Mouse (Mus musculus): Measurements from ENCODE around the gene Nlrp3. TPM values are rescaled to one million over a fixed set of nuclear protein-coding genes. Genes with fewer than 3 reads are reported as not detected.

Nlrp3 gene
- polyA plus RNA-seq, 1 experiment from 2014 or later = 0.06 TPM

DNA sequence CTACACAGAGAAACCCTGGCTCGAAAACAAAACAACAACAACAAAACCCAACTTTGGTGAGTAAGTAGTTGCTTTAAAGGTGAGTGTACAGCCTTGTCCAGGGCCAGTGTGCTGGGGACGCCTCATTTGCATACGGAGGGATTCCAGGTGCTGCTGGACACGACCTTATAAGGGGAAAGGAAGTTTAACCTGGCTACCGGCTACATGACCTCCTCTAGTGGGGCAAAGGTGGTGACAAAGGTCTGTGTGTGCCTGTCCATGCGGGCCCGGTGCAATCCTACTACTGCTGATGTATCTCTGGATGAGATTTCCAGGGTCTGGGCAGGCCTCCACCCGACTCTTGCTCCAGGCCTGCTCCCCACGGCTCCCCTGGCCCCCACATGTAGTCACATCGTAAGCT, 28.6 kb upstream of the Nlrp3 start:
- H3K27ac ChIP-seq (ENCODE audit: low read depth, low read length) = no peak overlapping the region
- 93% methylated on average over 10 of the region's 10 CpGs for WGBS
- DNase-seq (ENCODE audit: low spot score) = no peak

DNA sequence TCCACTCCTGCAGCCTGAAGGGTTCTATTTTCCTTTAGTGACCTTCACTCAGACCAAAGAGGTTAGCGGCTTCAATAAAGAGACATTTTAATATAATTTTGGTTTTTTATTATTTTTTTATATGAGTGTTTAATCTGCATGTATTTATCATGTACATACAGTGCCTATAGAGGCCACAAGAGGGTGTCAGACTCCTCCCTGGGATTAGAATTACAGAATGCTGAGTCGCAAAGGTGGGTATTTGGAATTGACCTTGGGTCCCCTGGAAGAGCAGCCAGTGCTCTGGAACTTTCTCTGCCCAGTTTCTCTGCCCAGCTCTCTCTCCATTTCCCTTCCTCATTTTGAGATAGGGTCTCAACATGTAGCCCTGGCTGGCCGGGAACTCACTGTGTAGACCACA, 27.8 kb upstream of the Nlrp3 start:
- H3K4me2 ChIP-seq (ENCODE audit: low read length) = no peak overlapping the region
- WGBS = 88% methylated on average over 3 of the region's 3 CpGs
- no peak overlapping the region for H3K9ac ChIP-seq (ENCODE audit: low read length)
- no peaks in the 10 kb centered on the region for H3K27me3 ChIP-seq (replicated peaks; ENCODE audit: control insufficient read depth, insufficient read depth, low read length)
- no peak for ATAC-seq
- H3K36me3 ChIP-seq (ENCODE audit: control insufficient read depth, insufficient read depth, low read length) = peaks cover 13% of the 10 kb centered on the region
- no peaks in the 10 kb centered on the region for H3K9me3 ChIP-seq (replicated peaks; ENCODE audit: control insufficient read depth, low read length)
- H3K4me1 ChIP-seq (ENCODE audit: control insufficient read depth, insufficient read depth, low read length) = no peaks in the 10 kb centered on the region
- H3K4me3 ChIP-seq (ENCODE audit: low read depth, low read length) = no peak overlapping the region
- no peak overlapping the region for H3K27ac ChIP-seq (ENCODE audit: low read depth, low read length)
- no peak for DNase-seq (ENCODE audit: low spot score)

More for the DNA sequence above, 28.6 kb upstream of the Nlrp3 start:
- no peaks in the 10 kb centered on the region for H3K4me1 ChIP-seq (ENCODE audit: control insufficient read depth, insufficient read depth, low read length)
- no peak overlapping the region for H3K4me2 ChIP-seq (ENCODE audit: low read length)
- no peaks in the 10 kb centered on the region for H3K27me3 ChIP-seq (replicated peaks; ENCODE audit: control insufficient read depth, insufficient read depth, low read length)
- H3K36me3 ChIP-seq (ENCODE audit: control insufficient read depth, insufficient read depth, low read length) = peaks cover 13% of the 10 kb centered on the region
- ATAC-seq = no peak
- H3K9me3 ChIP-seq (replicated peaks; ENCODE audit: control insufficient read depth, low read length) = no peaks in the 10 kb centered on the region
- H3K9ac ChIP-seq (ENCODE audit: low read length) = no peak overlapping the region
- H3K4me3 ChIP-seq (ENCODE audit: low read depth, low read length) = no peak overlapping the region

DNA sequence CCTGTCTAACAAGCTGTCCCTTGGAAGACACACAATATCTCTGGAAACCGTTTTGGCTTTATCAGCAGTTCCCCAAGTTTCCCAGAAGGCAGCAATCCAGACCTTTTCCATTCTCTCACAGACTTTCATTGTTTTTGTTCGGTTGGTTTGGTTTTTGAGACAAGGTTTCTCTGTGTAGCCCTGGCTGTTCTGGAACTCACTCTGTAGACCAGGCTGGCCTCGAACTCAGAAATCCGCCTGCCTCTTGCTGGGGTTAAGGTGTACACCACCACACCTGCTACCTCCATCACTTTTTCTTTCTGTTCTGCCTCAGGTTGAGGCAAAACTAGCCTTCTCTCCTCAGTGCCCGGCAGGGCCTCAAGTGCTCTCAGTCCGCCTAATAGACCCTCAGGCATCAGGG, 27.0 kb upstream of the Nlrp3 start:
- peaks cover 13% of the 10 kb centered on the region for H3K36me3 ChIP-seq (ENCODE audit: control insufficient read depth, insufficient read depth, low read length)
- H3K27ac ChIP-seq (ENCODE audit: low read depth, low read length) = no peak overlapping the region
- 64% methylated on average over 6 of the region's 6 CpGs for WGBS
- H3K4me1 ChIP-seq (ENCODE audit: control insufficient read depth, insufficient read depth, low read length) = no peaks in the 10 kb centered on the region
- DNase-seq (ENCODE audit: low spot score) = no peak
- no peak overlapping the region for H3K9ac ChIP-seq (ENCODE audit: low read length)
- H3K9me3 ChIP-seq (replicated peaks; ENCODE audit: control insufficient read depth, low read length) = no peaks in the 10 kb centered on the region
- H3K4me3 ChIP-seq (ENCODE audit: low read depth, low read length) = no peak overlapping the region
- H3K4me2 ChIP-seq (ENCODE audit: low read length) = no peak overlapping the region
- ATAC-seq = no peak
- no peaks in the 10 kb centered on the region for H3K27me3 ChIP-seq (replicated peaks; ENCODE audit: control insufficient read depth, insufficient read depth, low read length)

DNA sequence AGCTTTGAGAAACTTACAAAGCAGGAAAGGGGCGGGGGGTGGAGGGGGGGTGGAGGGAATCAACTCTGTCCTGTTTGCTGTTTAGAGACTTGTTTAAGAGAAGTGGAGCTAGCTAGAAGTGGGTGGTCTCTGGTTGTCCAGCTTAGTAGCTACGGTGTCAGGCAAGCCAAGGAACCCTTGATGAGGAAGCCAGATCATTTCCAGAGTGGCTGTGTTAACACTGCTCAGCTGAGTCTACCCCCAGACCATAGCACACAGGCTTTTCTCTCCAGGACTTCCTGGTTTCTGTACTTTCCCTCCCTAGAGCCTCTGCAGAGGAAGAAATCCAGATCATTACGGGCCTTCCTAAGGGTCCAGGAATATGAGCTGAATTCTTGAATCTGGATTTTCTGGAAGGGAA, 26.6 kb upstream of the Nlrp3 start:
- no peak for DNase-seq (ENCODE audit: low spot score)
- Histone ChIP-seq H3K4me2 (ENCODE audit: low read length) (no peak overlapping the region), H3K4me1 (ENCODE audit: control insufficient read depth, insufficient read depth, low read length) (no peaks in the 10 kb centered on the region), H3K4me3 (ENCODE audit: low read depth, low read length) (no peak overlapping the region), H3K36me3 (ENCODE audit: control insufficient read depth, insufficient read depth, low read length) (peaks cover 13% of the 10 kb centered on the region), H3K9me3 (replicated peaks; ENCODE audit: control insufficient read depth, low read length) (no peaks in the 10 kb centered on the region), H3K27me3 (replicated peaks; ENCODE audit: control insufficient read depth, insufficient read depth, low read length) (no peaks in the 10 kb centered on the region), H3K27ac (ENCODE audit: low read depth, low read length) (no peak overlapping the region), H3K9ac (ENCODE audit: low read length) (no peak overlapping the region)
- ATAC-seq = no peak
- WGBS = 66% methylated on average over 3 of the region's 3 CpGs

DNA sequence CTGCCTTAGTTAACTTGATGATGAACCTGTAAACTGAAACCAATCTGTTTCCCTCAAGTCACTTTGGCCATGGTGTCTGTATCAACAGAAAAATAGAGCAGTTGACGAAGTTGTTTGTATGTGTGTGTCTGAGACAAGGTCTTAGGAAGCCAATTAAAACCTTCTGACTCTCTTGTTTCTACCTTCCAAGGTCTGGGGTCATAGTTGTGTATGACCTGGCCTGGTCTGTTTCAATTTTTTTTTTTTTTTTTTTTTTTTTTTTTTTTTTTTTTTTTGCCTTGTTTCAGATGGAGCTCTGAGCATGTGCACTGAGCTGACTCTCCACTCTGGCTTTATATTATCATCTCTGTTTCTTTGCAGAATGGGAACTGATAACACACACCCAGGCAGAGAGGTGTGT, 23.9 kb upstream of the Nlrp3 start:
- DNase-seq (ENCODE audit: low spot score) (no peak), ATAC-seq (no peak)
- no peaks in the 10 kb centered on the region for H3K4me1 ChIP-seq (ENCODE audit: control insufficient read depth, insufficient read depth, low read length)
- no peak overlapping the region for H3K9ac ChIP-seq (ENCODE audit: low read length)
- no peak overlapping the region for H3K4me3 ChIP-seq (ENCODE audit: low read depth, low read length)
- no peak overlapping the region for H3K4me2 ChIP-seq (ENCODE audit: low read length)
- H3K36me3 ChIP-seq (ENCODE audit: control insufficient read depth, insufficient read depth, low read length) = no peaks in the 10 kb centered on the region
- WGBS = 90% methylated on average over 1 of the region's 1 CpGs
- H3K27me3 ChIP-seq (replicated peaks; ENCODE audit: control insufficient read depth, insufficient read depth, low read length) = no peaks in the 10 kb centered on the region
- H3K27ac ChIP-seq (ENCODE audit: low read depth, low read length) = no peak overlapping the region
- H3K9me3 ChIP-seq (replicated peaks; ENCODE audit: control insufficient read depth, low read length) = no peaks in the 10 kb centered on the region

DNA sequence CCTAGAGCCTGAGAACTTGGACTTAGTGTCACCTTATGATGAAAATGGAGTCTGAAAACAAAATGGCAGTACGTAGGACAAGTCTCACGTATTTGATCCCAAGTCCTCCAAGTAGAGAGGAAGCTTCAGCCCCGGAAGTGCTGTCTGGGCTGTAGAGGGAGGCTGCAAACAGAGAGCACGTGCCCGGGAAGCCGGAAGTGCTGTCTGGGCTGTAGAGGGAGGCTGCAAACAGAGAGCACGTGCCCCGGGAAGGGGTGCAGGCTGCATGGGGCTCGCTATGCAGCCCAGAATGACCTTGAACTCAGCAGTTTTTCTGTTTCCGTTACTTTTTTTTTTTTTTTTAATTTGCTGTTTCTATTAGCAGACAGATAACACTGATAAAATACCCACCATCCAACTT, 23.1 kb upstream of the Nlrp3 start:
- WGBS = 71% methylated on average over 10 of the region's 10 CpGs
- Histone ChIP-seq H3K36me3 (ENCODE audit: control insufficient read depth, insufficient read depth, low read length) (no peaks in the 10 kb centered on the region), H3K4me2 (ENCODE audit: low read length) (no peak overlapping the region), H3K27ac (ENCODE audit: low read depth, low read length) (no peak overlapping the region), H3K27me3 (replicated peaks; ENCODE audit: control insufficient read depth, insufficient read depth, low read length) (no peaks in the 10 kb centered on the region), H3K4me1 (ENCODE audit: control insufficient read depth, insufficient read depth, low read length) (no peaks in the 10 kb centered on the region), H3K4me3 (ENCODE audit: low read depth, low read length) (no peak overlapping the region), H3K9me3 (replicated peaks; ENCODE audit: control insufficient read depth, low read length) (no peaks in the 10 kb centered on the region), H3K9ac (ENCODE audit: low read length) (no peak overlapping the region)
- no peak for DNase-seq (ENCODE audit: low spot score)
- ATAC-seq = no peak

DNA sequence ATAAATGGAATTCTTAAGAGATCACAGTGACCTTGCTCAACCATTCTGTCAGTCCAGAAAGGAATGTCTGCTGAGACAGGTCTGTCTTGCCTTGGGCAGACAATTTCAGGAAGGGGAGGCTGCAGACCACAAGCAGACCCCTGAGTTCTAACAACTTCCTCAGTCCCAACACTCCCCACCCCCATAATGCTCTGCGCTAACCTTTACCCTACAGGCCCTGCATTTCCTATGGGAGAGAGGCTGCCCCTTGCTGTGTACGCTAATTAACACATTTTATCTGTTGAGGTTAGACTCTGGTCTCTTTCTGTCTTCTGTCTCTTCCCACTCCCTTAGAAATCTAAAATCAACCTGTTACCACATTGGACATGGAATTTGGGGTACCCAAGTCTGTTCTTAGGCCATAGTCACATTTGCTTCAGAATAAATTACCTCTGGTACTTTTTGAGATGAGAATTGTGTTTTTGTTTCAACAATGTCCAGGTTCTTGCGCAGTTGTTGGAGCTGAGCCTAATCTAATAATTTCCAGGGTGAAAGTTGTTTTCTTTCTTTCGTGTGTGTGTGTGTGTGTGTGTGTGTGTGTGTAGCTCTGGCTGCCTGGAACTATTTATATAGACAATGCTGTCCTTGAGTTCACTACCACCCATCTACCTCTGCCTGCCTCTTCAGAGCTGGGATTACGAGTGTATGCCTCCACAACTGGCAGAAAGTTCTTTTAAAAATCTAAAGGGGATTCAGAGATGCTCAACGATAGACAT, 21.4 kb upstream of the Nlrp3 start:
- 68% methylated on average over 6 of the region's 6 CpGs for WGBS
- Histone ChIP-seq H3K4me3 (ENCODE audit: low read depth, low read length) (no peak overlapping the region), H3K4me2 (ENCODE audit: low read length) (no peak overlapping the region), H3K27me3 (replicated peaks; ENCODE audit: control insufficient read depth, insufficient read depth, low read length) (no peaks in the 10 kb centered on the region), H3K36me3 (ENCODE audit: control insufficient read depth, insufficient read depth, low read length) (no peaks in the 10 kb centered on the region), H3K27ac (ENCODE audit: low read depth, low read length) (no peak overlapping the region), H3K9ac (ENCODE audit: low read length) (no peak overlapping the region), H3K9me3 (replicated peaks; ENCODE audit: control insufficient read depth, low read length) (no peaks in the 10 kb centered on the region), H3K4me1 (ENCODE audit: control insufficient read depth, insufficient read depth, low read length) (no peaks in the 10 kb centered on the region)
- ATAC-seq (no peak), DNase-seq (ENCODE audit: low spot score) (no peak)

DNA sequence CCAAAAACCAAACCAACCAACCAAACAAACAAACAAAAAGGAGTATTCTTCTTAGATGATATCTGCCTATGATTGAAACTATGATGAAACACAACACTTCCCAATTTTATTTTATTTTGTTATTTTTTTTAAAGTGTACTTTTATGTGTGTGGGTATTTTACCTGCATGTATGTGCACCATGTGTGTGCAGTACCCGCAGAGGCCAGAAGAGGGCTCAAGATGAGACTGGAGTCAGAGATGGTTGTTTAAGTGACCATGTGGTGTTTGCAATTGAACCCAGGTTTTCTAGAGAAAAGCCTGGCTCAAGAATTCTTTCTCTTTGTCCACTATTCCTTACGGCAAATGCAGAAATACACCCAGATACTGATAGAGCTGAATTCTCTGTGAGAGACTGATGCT, 17.2 kb upstream of the Nlrp3 start:
- no peak for DNase-seq (ENCODE audit: low spot score)
- no peak overlapping the region for H3K27ac ChIP-seq (ENCODE audit: low read depth, low read length)
- H3K4me1 ChIP-seq (ENCODE audit: control insufficient read depth, insufficient read depth, low read length) = no peaks in the 10 kb centered on the region
- no peaks in the 10 kb centered on the region for H3K9me3 ChIP-seq (replicated peaks; ENCODE audit: control insufficient read depth, low read length)
- no peaks in the 10 kb centered on the region for H3K36me3 ChIP-seq (ENCODE audit: control insufficient read depth, insufficient read depth, low read length)
- no peak overlapping the region for H3K9ac ChIP-seq (ENCODE audit: low read length)
- H3K27me3 ChIP-seq (replicated peaks; ENCODE audit: control insufficient read depth, insufficient read depth, low read length) = no peaks in the 10 kb centered on the region
- no peak overlapping the region for H3K4me3 ChIP-seq (ENCODE audit: low read depth, low read length)
- ATAC-seq = no peak
- 96% methylated on average over 2 of the region's 2 CpGs for WGBS
- no peak overlapping the region for H3K4me2 ChIP-seq (ENCODE audit: low read length)

DNA sequence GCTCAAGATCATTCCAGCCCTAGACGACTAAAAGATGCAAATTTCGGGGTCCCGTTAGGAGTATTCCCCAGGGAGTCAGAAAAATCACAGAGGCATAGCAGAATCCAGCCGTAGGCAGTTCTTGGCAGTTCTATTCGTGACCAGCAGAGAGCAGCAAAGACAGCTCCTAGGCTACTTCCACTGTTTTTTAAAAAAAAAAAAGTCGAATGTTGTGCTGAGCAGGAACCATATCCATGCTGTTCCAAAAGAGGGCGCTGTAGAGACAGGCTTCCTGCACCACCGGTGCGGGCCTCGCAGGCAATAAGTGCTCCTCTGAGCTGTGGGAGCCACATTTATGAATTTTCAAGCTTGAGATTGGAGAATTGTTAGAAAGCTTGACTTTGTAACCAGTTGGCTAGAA, 16.1 kb upstream of the Nlrp3 start:
- 10% methylated on average over 10 of the region's 10 CpGs for WGBS

More for the DNA sequence above, 16.1 kb upstream of the Nlrp3 start:
- H3K4me3 ChIP-seq (ENCODE audit: low read depth, low read length) = no peak overlapping the region
- no peak overlapping the region for H3K4me2 ChIP-seq (ENCODE audit: low read length)
- no peaks in the 10 kb centered on the region for H3K36me3 ChIP-seq (ENCODE audit: control insufficient read depth, insufficient read depth, low read length)
- H3K9ac ChIP-seq (ENCODE audit: low read length) = no peak overlapping the region
- no peaks in the 10 kb centered on the region for H3K27me3 ChIP-seq (replicated peaks; ENCODE audit: control insufficient read depth, insufficient read depth, low read length)
- no peak overlapping the region for H3K27ac ChIP-seq (ENCODE audit: low read depth, low read length)
- H3K4me1 ChIP-seq (ENCODE audit: control insufficient read depth, insufficient read depth, low read length) = no peaks in the 10 kb centered on the region
- H3K9me3 ChIP-seq (replicated peaks; ENCODE audit: control insufficient read depth, low read length) = no peaks in the 10 kb centered on the region
- peak; percentile 91 for DNase-seq (ENCODE audit: low spot score)
- peak; percentile 44; the same call in 1 of the 2 replicates for ATAC-seq
